Mouse (Mus musculus) stomach, postnatal 0 days (tissue): Measurements from ENCODE around the gene Vangl1. TPM values are rescaled to one million over a fixed set of nuclear protein-coding genes. Genes with fewer than 3 reads are reported as not detected.
A peak's percentile ranks its signal among the peaks of the same experiment; 100 is the strongest.
"Not testable (repeated sequence)": the region's sequence is repeated elsewhere in the genome, so short reads cannot be mapped to it uniquely, and the experiment has no call there.

Experiments
- ATAC-seq: fragments of 200-750 bp; cut with Nextera tagmentation; 2 replicates; pipeline ENCODE4 v1.8.0; 2017; ENCODE audit not compliant: low FRiP score, low TSS enrichment
- DNase-seq: peaks from one replicate; pipeline ENCODE4 v3.0.0-alpha.2; 2016; ENCODE audit warnings: low spot score
- H3K27ac ChIP-seq: fragments of 300-500 bp; sonication (generic); replicated peaks from 2 replicates; pipeline ENCODE4 v1.5.1; 2014; ENCODE audit warnings: mild to moderate bottlenecking, control low read depth
- H3K27me3 ChIP-seq: fragments of 300-500 bp; sonication (generic); 2 replicates; pipeline ENCODE4 v1.6.1; 2014; ENCODE audit warnings: low read length; ENCODE audit not compliant: control insufficient read depth, insufficient read depth
- H3K36me3 ChIP-seq: fragments of 300-500 bp; sonication (generic); 2 replicates; pipeline ENCODE4 v1.6.1; 2014; ENCODE audit warnings: low read length, mixed read lengths; ENCODE audit not compliant: control insufficient read depth, insufficient read depth
- H3K4me1 ChIP-seq: fragments of 300-500 bp; sonication (generic); replicated peaks from 2 replicates; pipeline ENCODE4 v1.6.1; 2014; ENCODE audit warnings: antibody characterized with exemption; ENCODE audit not compliant: control insufficient read depth, insufficient read depth
- H3K4me2 ChIP-seq: fragments of 300-500 bp; sonication (generic); replicated peaks from 2 replicates; pipeline ENCODE4 v1.6.1; 2014; ENCODE audit warnings: low read depth, mild to moderate bottlenecking, control low read depth, moderate library complexity
- H3K4me3 ChIP-seq: fragments of 300-500 bp; sonication (generic); 2 replicates; pipeline ENCODE4 v1.5.1; 2014; ENCODE audit warnings: low read depth, low read length, control low read depth
- H3K9ac ChIP-seq: fragments of 300-500 bp; sonication (generic); 2 replicates; pipeline ENCODE4 v1.6.1; 2014; ENCODE audit warnings: mild to moderate bottlenecking, low read length, control low read depth, mixed read lengths
- H3K9me3 ChIP-seq: fragments of 300-500 bp; sonication (generic); 2 replicates; pipeline ENCODE4 v1.6.1; 2016; ENCODE audit warnings: low read length; ENCODE audit not compliant: control insufficient read depth
- CTCF ChIP-seq: IDR thresholded peaks from 2 replicates; pipeline ENCODE4 v1.5.1; 2016; ENCODE audit warnings: antibody characterized with exemption, low read depth, mild to moderate bottlenecking, moderate library complexity
- EP300 ChIP-seq: optimal IDR thresholded peaks from 2 replicates; pipeline ENCODE3; 2016; ENCODE audit warnings: antibody characterized with exemption
- WGBS: fragments of 180-500 bp; shearing (Covaris S2); extraction: QIAGEN DNeasy Blood & Tissue Kit; methylation state at CpG from one replicate; pipeline ENCODE4 v1.1.7; 2014; 5-methylcytosine and 5-hydroxymethylcytosine counted together
- polyA plus RNA-seq: library from polyadenylated mRNA; unstranded; fragments of >200 nt; fragmentation: Nextera tagmentation; extraction: Ambion mirVana; gene quantifications from 2 replicates; pipeline ENCODE4 v1.2.1, GENCODE M21; 2015

Gene Vangl1
- polyA plus RNA-seq, 1 experiment from 2014 or later: 14.1 TPM

DNA sequence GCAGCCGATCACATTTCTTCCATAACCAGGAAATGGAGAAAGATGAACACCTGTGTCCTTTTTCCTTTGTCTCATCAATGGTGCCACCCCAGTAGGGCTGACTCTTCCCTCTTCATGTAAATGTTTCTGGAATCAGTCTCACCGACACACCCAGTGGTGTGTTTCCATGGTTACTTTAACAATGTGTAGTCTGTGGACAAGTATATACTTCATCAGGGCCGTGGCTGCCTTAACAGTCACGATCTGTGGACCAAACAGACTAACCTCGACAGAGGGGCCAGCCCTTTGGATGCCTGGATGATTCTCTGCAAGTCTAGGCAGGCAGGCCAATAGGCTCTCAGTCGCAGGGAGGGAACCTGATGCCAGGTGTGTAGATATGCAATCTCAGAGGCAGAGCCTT, 8.4 kb upstream of the Vangl1 start:
- Histone ChIP-seq H3K9ac (no peak overlapping the region), H3K36me3 (no peaks in the 10 kb centered on the region), H3K9me3 (no peaks in the 10 kb centered on the region), H3K27me3 (no peaks in the 10 kb centered on the region), H3K4me3 (no peak overlapping the region), H3K4me1 (no peaks in the 10 kb centered on the region), H3K4me2 (no peak overlapping the region), H3K27ac (no peak overlapping the region)
- 42% methylated on average over 6 of the region's 6 CpGs for WGBS
- TF ChIP-seq EP300 (no peak), CTCF (no peak)
- ATAC-seq (no peak), DNase-seq (no peak)

- no peak for ATAC-seq
Observed at GRCm38 (mm10) chr3:102212336-102212735, 7.8 kb upstream of the Vangl1 start.

DNA sequence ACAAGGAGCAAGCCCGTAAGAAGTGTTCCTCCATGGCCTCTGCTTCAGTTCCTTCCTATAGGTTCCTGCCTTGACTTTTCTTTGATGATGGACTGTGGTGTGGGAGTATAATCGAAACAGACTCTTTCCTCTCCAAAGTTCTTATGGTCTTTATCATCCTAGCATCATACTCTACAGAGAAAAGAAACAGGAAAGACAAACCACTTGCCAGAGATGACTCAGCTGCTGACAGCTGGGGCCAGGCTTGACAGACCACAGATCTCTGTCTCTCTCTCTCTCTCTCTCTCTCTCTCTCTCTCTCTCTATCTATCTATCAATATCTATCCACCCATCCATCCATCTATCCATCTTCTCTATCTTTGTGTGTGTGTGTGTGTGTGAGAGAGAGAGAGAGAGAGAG, 6.8 kb upstream of the Vangl1 start:
- Histone ChIP-seq H3K9me3 (no peaks in the 10 kb centered on the region), H3K4me1 (no peaks in the 10 kb centered on the region), H3K4me3 (no peak overlapping the region), H3K9ac (no peak overlapping the region), H3K27me3 (no peaks in the 10 kb centered on the region), H3K4me2 (no peak overlapping the region), H3K27ac (no peak overlapping the region), H3K36me3 (no peaks in the 10 kb centered on the region)
- 78% methylated on average over 2 of the region's 2 CpGs for WGBS
- ATAC-seq (no peak), DNase-seq (no peak)
- TF ChIP-seq EP300: no peak
- no peak for TF ChIP-seq CTCF

More at GRCm38 (mm10) chr3:102212336-102212735, 7.8 kb upstream of the Vangl1 start:
- no peak for DNase-seq
- 93% methylated on average over 15 of the region's 15 CpGs for WGBS
- TF ChIP-seq EP300: no peak
- TF ChIP-seq CTCF: no peak
- Histone ChIP-seq H3K9me3 (no peaks in the 10 kb centered on the region), H3K4me2 (no peak overlapping the region), H3K4me1 (no peaks in the 10 kb centered on the region), H3K9ac (no peak overlapping the region), H3K4me3 (no peak overlapping the region), H3K27me3 (no peaks in the 10 kb centered on the region), H3K27ac (no peak overlapping the region), H3K36me3 (no peaks in the 10 kb centered on the region)

GRCm38 (mm10) chr3:102210775-102211174, 6.3 kb upstream of the Vangl1 start:
- H3K4me2 ChIP-seq: no peak overlapping the region
- no peak for DNase-seq

DNA sequence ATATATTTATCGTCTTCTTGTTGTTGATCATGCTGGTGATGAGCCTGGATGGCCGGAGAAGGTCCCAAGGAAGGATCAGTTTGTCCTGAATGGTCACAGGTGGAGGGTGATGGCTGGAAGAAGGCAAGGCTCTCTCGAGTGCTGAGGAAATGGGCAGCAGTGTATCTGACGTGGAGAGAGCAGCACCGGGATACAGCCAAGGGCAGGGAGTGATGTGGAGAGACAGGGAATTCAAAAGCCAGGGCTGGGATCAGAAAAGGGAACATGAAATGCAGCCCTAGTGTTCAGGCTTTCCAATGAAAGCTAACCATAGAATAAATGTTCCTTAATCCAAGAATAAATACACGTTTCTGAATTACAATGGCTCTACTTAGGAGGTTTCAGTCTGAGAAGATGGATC, 4.4 kb upstream of the Vangl1 start:
- no peak overlapping the region for H3K27ac ChIP-seq
- no peak overlapping the region for H3K4me3 ChIP-seq
- WGBS: 46% methylated on average over 6 of the region's 6 CpGs
- H3K27me3 ChIP-seq: no peaks in the 10 kb centered on the region
- no peaks in the 10 kb centered on the region for H3K9me3 ChIP-seq
- H3K36me3 ChIP-seq: no peaks in the 10 kb centered on the region
- H3K4me2 ChIP-seq: no peak overlapping the region
- no peak for TF ChIP-seq EP300
- TF ChIP-seq CTCF: no peak
- no peak for DNase-seq
- ATAC-seq: no peak
- H3K9ac ChIP-seq: no peak overlapping the region
- no peaks in the 10 kb centered on the region for H3K4me1 ChIP-seq

More at GRCm38 (mm10) chr3:102210775-102211174, 6.3 kb upstream of the Vangl1 start:
- Histone ChIP-seq H3K27me3 (no peaks in the 10 kb centered on the region), H3K36me3 (no peaks in the 10 kb centered on the region), H3K9me3 (no peaks in the 10 kb centered on the region), H3K4me1 (no peaks in the 10 kb centered on the region), H3K27ac (no peak overlapping the region), H3K4me3 (no peak overlapping the region), H3K9ac (no peak overlapping the region)
- WGBS: 71% methylated on average over 3 of the region's 3 CpGs
- no peak for ATAC-seq
- peak; percentile 69 for TF ChIP-seq CTCF
- TF ChIP-seq EP300: no peak

GRCm38 (mm10) chr3:102205458-102205830, 951 bp upstream of the Vangl1 start:
- no peak overlapping the region for H3K9ac ChIP-seq
- TF ChIP-seq EP300 (no peak), CTCF (no peak)
- DNase-seq (no peak), ATAC-seq (no peak)
- H3K4me1 ChIP-seq: no peaks in the 10 kb centered on the region
- 25% methylated on average over 7 of the region's 7 CpGs for WGBS
- H3K9me3 ChIP-seq: no peaks in the 10 kb centered on the region
- H3K36me3 ChIP-seq: no peaks in the 10 kb centered on the region
- H3K27ac ChIP-seq: no peak overlapping the region
- no peaks in the 10 kb centered on the region for H3K27me3 ChIP-seq
- H3K4me3 ChIP-seq: no peak overlapping the region
- 0 out of 2 replicates have a peak overlapping the region, but pooled peaks have one; percentile 96 for H3K4me2 ChIP-seq

DNA sequence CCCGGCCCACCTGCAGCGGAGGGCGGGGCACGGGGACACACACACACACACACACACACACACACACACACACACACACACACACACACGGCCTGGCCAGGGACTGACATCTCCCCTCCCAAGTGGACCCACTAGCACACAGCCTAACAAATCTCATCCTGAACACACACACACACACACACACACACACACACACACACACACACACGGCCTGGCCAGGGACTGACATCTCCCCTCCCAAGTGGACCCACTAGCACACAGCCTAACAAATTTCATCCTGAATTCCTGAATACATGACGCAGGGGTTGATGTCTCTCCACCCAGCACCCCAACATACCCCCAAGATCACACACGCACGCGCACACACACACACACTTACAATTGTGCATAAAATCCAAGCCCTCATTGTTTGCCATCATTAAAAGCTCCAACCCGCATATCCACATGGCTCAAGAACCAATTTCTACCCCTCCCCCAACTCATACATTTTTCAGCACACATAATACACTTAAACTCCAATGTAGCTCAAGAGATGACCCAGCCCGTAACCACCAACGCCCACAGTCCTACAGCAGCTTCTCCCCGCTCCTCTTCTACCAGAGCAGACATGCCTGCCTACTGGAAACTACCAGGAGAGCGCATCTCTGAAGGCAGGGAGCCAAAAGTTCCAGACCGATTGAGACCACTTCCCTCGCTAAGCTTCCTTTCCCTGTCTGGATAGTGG, 403 bp upstream of the Vangl1 start:
- not testable (repeated sequence) for H3K4me1 ChIP-seq, H3K36me3 ChIP-seq, DNase-seq, H3K9ac ChIP-seq, H3K27me3 ChIP-seq, H3K27ac ChIP-seq, H3K9me3 ChIP-seq
- Histone ChIP-seq H3K4me2 (peak overlapping the region; percentile 96), H3K4me3 (peak overlapping the region; percentile 82)
- ATAC-seq: peak; percentile 29
- WGBS: 15% methylated on average over 11 of the region's 17 CpGs
